Mouse (Mus musculus) forelimb bud, embryonic 11.5 days (tissue): ENCODE results near the gene Psmb7.

Source experiments
- DNase-seq: peaks from one replicate; pipeline ENCODE4 v3.0.0-alpha.2; 2012; ENCODE audit warnings: low read depth, low spot score

Psmb7 gene

DNA sequence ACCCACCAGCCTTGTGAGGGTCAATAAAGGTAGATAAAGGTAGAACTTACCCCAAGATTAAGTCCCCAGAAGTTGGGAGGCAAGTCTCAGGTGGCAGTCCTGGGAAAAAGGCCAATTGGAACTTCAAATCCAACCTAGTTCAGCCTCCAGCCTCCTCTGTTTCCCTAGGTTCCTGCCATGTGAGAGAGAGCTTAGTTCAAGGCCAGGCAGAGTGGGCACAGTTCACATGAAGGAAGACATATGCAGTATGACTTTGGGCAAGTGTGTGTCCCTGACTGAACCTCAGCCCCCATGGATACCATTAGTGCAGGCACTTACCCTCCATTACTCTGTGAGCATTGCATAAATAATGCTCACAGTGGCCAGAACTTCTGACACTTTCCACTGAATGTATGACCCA, 98.2 kb downstream of the Psmb7 start:
- no peak for DNase-seq

DNA sequence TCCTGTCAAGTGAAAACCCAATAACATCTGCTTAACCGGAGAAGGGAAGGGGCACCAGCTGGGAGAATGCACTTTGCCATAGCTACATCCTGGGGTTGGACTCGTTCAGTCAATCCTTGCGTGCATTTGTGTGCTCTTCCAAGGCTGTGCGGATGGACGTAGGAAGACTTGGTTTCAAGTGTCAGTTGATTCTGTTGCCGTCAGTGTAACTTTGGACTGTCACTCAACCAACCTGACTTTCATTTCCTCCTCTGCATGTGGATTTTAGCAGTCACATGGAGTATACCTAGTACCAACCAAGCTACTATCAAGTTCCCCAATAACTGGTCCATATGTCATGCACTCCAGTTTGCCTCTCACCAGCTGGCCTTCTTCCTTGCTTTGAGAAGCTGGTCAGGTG, 98.9 kb downstream of the Psmb7 start:
- no peak for DNase-seq

DNA sequence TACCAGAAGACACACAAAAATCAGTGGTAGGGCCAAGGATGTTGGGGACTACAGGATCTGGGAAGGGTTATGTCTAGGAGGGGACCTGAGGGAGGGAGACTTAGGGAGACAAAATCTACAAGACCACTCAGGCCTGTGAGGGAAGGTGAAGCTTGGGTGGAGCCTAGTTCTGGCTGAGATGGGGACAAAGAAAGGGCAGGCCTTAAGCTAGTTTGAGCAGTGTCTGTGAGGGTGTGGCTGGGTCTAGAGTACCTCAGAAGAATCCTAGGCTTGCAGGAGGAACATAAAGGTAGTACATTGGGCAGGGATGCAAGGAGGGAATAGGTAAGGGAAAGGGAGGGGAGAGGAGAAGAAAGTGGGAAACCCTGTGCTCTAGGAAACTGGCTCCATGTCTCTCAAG, 99.5 kb downstream of the Psmb7 start:
- no peak for DNase-seq

DNA sequence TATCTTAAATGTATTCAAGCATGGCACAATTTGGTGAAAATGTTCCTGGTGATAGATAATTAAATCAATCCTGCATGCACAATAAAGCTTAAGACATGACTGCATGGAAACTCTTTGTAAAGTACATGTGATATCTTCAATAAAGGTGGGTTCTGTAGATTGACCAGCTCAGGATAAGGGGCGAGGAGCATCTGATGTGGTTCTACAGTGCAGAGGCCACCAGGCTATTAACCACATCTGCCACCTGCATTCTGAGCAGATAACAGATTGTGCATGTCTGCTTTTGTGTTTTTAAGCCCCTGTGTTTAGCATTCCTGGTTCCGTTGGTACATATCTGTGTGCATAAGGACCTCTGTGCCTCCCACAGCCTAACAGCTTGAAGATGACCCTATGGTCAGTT, 100.7 kb downstream of the Psmb7 start:
- DNase-seq: no peak

DNA sequence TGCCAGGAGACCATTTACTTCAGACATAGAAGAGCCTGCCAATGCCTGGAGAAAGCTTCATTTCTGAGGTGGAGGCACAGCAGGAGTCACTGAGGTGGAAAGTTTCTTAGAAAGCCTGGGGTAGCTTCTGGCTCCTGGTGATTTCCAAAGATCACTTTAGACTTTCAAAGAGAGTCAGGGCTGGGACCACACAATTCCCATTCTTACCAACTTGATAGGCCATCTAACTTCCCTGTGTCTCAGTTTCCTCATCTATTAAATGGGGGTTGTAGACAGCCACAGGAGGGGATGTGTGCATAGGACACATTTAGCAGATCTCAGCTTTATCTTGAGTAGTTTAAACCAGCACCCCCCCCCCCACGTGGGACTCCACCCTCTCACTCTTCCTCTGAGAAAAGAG, 101.5 kb downstream of the Psmb7 start:
- DNase-seq: no peak

DNA sequence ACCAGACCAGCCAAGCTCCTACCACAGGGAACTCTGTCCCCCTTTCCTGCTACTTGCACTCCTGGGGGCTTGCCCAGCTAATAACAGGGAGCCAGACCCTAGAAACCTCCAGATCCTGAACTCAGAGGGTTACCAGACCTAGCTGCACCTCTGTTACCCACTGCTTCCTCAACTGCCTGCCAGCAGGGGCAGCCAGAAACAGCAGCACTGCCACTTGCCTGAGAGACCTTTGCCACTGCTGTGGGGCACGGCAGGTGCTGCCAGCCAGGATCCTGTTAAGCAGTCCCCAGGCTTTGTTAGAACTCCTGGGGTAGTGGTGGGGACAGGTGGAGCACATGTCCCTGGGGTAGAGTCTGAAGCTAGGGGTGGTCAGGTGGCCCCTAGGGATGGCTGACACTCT, 102.3 kb downstream of the Psmb7 start:
- no peak for DNase-seq

DNA sequence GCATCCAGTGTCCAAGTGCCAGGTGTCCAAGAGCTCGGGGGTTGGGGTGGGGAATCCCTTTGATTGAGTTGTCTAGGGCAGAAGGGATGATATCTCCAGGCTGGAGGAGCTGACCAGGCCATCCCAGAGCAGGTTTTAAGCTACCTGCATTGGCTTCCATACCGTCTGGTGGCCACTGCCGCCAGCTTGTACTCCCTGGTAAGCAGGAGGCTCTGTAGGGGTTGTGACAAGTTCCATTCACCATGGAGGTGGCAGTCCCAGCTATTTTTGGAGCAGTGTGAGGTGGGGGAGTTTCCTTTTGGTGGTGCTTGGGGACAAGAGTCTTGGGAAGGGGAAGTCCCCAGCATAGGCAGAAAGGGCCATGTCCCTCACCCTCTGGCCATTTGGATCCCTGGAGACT, 102.8 kb downstream of the Psmb7 start:
- DNase-seq: no peak

DNA sequence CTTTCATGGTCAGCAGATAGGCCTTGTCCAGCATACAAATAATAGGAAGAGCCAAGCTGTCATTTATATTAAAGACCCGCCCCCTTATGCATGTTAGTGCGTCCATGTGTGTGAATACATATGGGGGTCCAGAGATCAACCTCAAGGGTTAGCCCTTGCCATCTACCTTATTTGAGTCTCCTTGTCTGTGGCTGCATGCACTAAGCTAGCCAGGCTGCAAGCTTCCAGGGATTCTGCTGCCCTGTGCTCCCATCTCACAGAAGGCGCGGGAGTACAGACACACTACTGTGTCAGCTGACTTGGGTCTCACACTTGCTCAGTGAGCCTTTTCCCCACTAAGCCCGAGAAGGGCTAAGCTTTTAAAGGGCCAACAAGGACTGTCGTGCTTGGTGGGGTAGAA, 103.2 kb downstream of the Psmb7 start:
- DNase-seq: no peak

DNA sequence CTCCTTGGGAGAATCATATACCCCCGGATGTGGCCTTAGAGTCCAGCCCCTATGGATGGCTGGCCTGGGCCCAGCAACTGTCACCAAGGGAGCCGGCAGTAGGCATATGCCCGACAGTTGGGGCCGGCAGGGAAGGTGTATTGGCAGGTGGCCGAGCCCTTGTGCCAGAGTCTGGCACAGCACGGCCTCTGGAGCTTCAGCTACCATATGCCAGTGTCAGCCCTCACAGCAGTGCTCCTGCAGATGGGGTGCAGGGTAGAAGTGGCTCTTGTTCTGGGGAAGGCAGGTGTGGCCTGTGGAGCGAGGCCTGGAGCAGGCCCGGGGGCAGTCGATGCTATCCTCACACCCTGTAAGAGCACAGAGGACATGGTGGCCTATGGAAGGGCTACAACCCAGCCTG, 104.2 kb downstream of the Psmb7 start:
- DNase-seq: no peak
